Mouse (Mus musculus) lung, adult 2 months (tissue): ENCODE measurements around the gene Gm45618.
"Not testable (repeated sequence)": the region's sequence is repeated elsewhere in the genome, so short reads cannot be mapped to it uniquely, and the experiment has no call there.

Experiments used
- CTCF ChIP-seq: fragments of 200-500 bp; IDR thresholded peaks from 2 replicates; pipeline ENCODE4 v1.5.1; 2011; ENCODE audit warnings: mild to moderate bottlenecking, low read length, control low read depth; ENCODE audit not compliant: insufficient read depth
- POLR2A ChIP-seq: fragments of 200-500 bp; IDR thresholded peaks from 2 replicates; pipeline ENCODE4 v1.6.1; 2011; ENCODE audit warnings: low read depth, mild to moderate bottlenecking, control low read depth, low read length, borderline replicate concordance; ENCODE audit errors: extremely low read depth

- TF ChIP-seq CTCF, POLR2A: not testable (repeated sequence)
Measured at GRCm38 (mm10) chr7:142165639-142166038, 45.1 kb upstream of the Gm45618 start, which contains the start of gene Gm4553.
